7 mouse cellular contexts compared by ENCODE assay signal in genomic region chr17:13682378-13683026, GRCm38 (mm10).
A peak's percentile ranks its signal among the peaks of the same experiment; 100 is the strongest.
DNase-seq lines count a peak whose midpoint lies in the region; ATAC-seq and TF ChIP-seq lines count a peak whose summit lies in the region.

No protein-coding gene starts in this region.

- peak overlapping the region; percentile 69 for H3K9ac ChIP-seq in ES-E14 (ENCODE audit: insufficient read depth, low read depth, low read length, poor library complexity, severe bottlenecking)

- DNase-seq in A20 (ENCODE audit: low read depth, low spot score) (peak; percentile 67), ES-E14 (ENCODE audit: low read depth, low spot score) (no peak)
- peak; percentile 40 for DNase-seq in kidney, postnatal 10 days
- DNase-seq in right cerebral cortex, postnatal 14 days: no peak
- DNase-seq in layer of hippocampus, adult 11-12 months (ENCODE audit: low spot score): no peak

- ATAC-seq in granulocyte monocyte progenitor cell, adult 5-6 weeks (replicated peaks; ENCODE audit: poor library complexity, severe bottlenecking): peak; percentile 40
- peak; percentile 30 for ATAC-seq in megakaryocyte progenitor cell, adult 5-6 weeks (replicated peaks; ENCODE audit: poor library complexity)

- peaks cover 4% of the 10 kb centered on the region; the same call in 1 of the 2 replicates for H3K36me3 ChIP-seq in ES-E14 (ENCODE audit: control insufficient read depth, insufficient read depth, low read length, poor library complexity, severe bottlenecking)

- peak overlapping the region; percentile 96 for H3K27ac ChIP-seq in ES-E14 (ENCODE audit: insufficient read depth, low read depth, low read length, poor library complexity, severe bottlenecking)

- H3K4me3 ChIP-seq in ES-E14 (ENCODE audit: insufficient read depth in 1 of 2, low read depth in 1 of 2, low read length in 2 of 2, poor library complexity in 1 of 2, severe bottlenecking in 1 of 2): peak overlapping the region; percentile 73 to 91

- H3K4me1 ChIP-seq in ES-E14 (ENCODE audit: control insufficient read depth in 2 of 2, insufficient read depth in 2 of 2, low read length in 2 of 2, poor library complexity in 1 of 2): peaks cover 10% of the 10 kb centered on the region in 2 experiments

- in situ Hi-C loops in ES-E14 (cut with MboI; ENCODE audit: low sequenced_read_pairs in 2 of 2, unreplicated experiment in 2 of 2): no loop called here

- no peaks in the 10 kb centered on the region for H3K9me3 ChIP-seq in ES-E14 (ENCODE audit: control insufficient read depth, insufficient read depth, low read depth, low read length)

TF ChIP-seq in ES-E14, 5 proteins besides CTCF, POLR2A, EP300 and RAD21:
- TF ChIP-seq CHD2 (IDR thresholded peaks at IDR 0.05; ENCODE audit: low read depth, low read length) (no peak), MAFK (IDR thresholded peaks at IDR 0.05; ENCODE audit: insufficient read depth, low read depth, low read length) (no peak), HCFC1 (IDR thresholded peaks at IDR 0.05; ENCODE audit: borderline replicate concordance, insufficient read depth, low read length) (no peak), ZC3H11A (IDR thresholded peaks at IDR 0.05; ENCODE audit: borderline replicate concordance, low read depth, low read length) (no peak), ZNF384 (IDR thresholded peaks at IDR 0.05; ENCODE audit: low read depth, low read length) (no peak)

Comparison
In these comparisons a context has a peak if more than half of its experiments do, and no peak if none do; other contexts are left out.
1. DNase-seq: peak in A20 (single experiment) and kidney, postnatal 10 days (single experiment); none in ES-E14 (single experiment), right cerebral cortex, postnatal 14 days (single experiment) and layer of hippocampus, adult 11-12 months (single experiment).